Mouse (Mus musculus): ENCODE measurements at regions not wholly inside any gene's neighbourhood (a gene's known extent, or its start where the extent isn't known, plus 50 kb on each side); places are given as distances from the start of the nearest gene placed in this dataset.

GRCm38 (mm10) chr14:99381262-99382017, 82.9 kb downstream of the Klf5 start:
- no peaks in the 10 kb centered on the region for H3K27me3 ChIP-seq (ENCODE audit: control insufficient read depth, insufficient read depth, low read length)
- H3K4me3 ChIP-seq (ENCODE audit: control insufficient read depth, low read depth, low read length) = no peak overlapping the region
- no peaks in the 10 kb centered on the region for H3K36me3 ChIP-seq (ENCODE audit: control insufficient read depth, insufficient read depth, low read length)
- H3K27ac ChIP-seq (ENCODE audit: control insufficient read depth, insufficient read depth, low read depth, low read length) = no peak overlapping the region
- no peaks in the 10 kb centered on the region for H3K4me1 ChIP-seq (ENCODE audit: control insufficient read depth, insufficient read depth, low read length)
- no peak for TF ChIP-seq POLR2A (IDR thresholded peaks at IDR 0.05; ENCODE audit: control insufficient read depth, low read depth, low read length)
- TF ChIP-seq CTCF (IDR thresholded peaks at IDR 0.05; ENCODE audit: control insufficient read depth, insufficient read depth, insufficient replicate concordance, low read depth, low read length) = no peak

GRCm38 (mm10) chr14:99382051-99382450, 83.6 kb downstream of the Klf5 start:
- H3K36me3 ChIP-seq (ENCODE audit: control insufficient read depth, insufficient read depth, low read length) = no peaks in the 10 kb centered on the region

GRCm38 (mm10) chr14:99383170-99383569, 84.7 kb downstream of the Klf5 start:
- peaks cover 4% of the 10 kb centered on the region; the same call in 1 of the 2 replicates for H3K4me1 ChIP-seq (ENCODE audit: control insufficient read depth, insufficient read depth, low read length)
- no peak overlapping the region for H3K27ac ChIP-seq (ENCODE audit: control insufficient read depth, insufficient read depth, low read depth, low read length)
- H3K36me3 ChIP-seq (ENCODE audit: control insufficient read depth, insufficient read depth, low read length) = no peaks in the 10 kb centered on the region
- TF ChIP-seq POLR2A (IDR thresholded peaks at IDR 0.05; ENCODE audit: control insufficient read depth, low read depth, low read length) (no peak), CTCF (IDR thresholded peaks at IDR 0.05; ENCODE audit: control insufficient read depth, insufficient read depth, insufficient replicate concordance, low read depth, low read length) (no peak)
- no peaks in the 10 kb centered on the region for H3K27me3 ChIP-seq (ENCODE audit: control insufficient read depth, insufficient read depth, low read length)
- H3K4me3 ChIP-seq (ENCODE audit: control insufficient read depth, low read depth, low read length) = no peak overlapping the region

More at GRCm38 (mm10) chr14:99382051-99382450, 83.6 kb downstream of the Klf5 start:
- Histone ChIP-seq H3K27me3 (ENCODE audit: control insufficient read depth, insufficient read depth, low read length) (no peaks in the 10 kb centered on the region), H3K27ac (ENCODE audit: control insufficient read depth, insufficient read depth, low read depth, low read length) (no peak overlapping the region), H3K4me1 (ENCODE audit: control insufficient read depth, insufficient read depth, low read length) (no peaks in the 10 kb centered on the region), H3K4me3 (ENCODE audit: control insufficient read depth, low read depth, low read length) (no peak overlapping the region)
- TF ChIP-seq POLR2A (IDR thresholded peaks at IDR 0.05; ENCODE audit: control insufficient read depth, low read depth, low read length) (no peak), CTCF (IDR thresholded peaks at IDR 0.05; ENCODE audit: control insufficient read depth, insufficient read depth, insufficient replicate concordance, low read depth, low read length) (no peak)

- TF ChIP-seq POLR2A (IDR thresholded peaks at IDR 0.05; ENCODE audit: control insufficient read depth, low read depth, low read length) (no peak), CTCF (IDR thresholded peaks at IDR 0.05; ENCODE audit: control insufficient read depth, insufficient read depth, insufficient replicate concordance, low read depth, low read length) (no peak)
- no peak overlapping the region for H3K4me3 ChIP-seq (ENCODE audit: control insufficient read depth, low read depth, low read length)
Observed at GRCm38 (mm10) chr14:99387581-99387980, 89.1 kb downstream of the Klf5 start.

GRCm38 (mm10) chr14:99389306-99389705, 90.8 kb downstream of the Klf5 start:
- Histone ChIP-seq H3K27ac (ENCODE audit: control insufficient read depth, insufficient read depth, low read depth, low read length) (no peak overlapping the region), H3K27me3 (ENCODE audit: control insufficient read depth, insufficient read depth, low read length) (no peaks in the 10 kb centered on the region), H3K4me1 (ENCODE audit: control insufficient read depth, insufficient read depth, low read length) (peaks cover 4% of the 10 kb centered on the region; the same call in 1 of the 2 replicates), H3K36me3 (ENCODE audit: control insufficient read depth, insufficient read depth, low read length) (no peaks in the 10 kb centered on the region), H3K4me3 (ENCODE audit: control insufficient read depth, low read depth, low read length) (no peak overlapping the region)
- TF ChIP-seq POLR2A (IDR thresholded peaks at IDR 0.05; ENCODE audit: control insufficient read depth, low read depth, low read length) = no peak
- TF ChIP-seq CTCF (IDR thresholded peaks at IDR 0.05; ENCODE audit: control insufficient read depth, insufficient read depth, insufficient replicate concordance, low read depth, low read length) = no peak

More at GRCm38 (mm10) chr14:99387581-99387980, 89.1 kb downstream of the Klf5 start:
- Histone ChIP-seq H3K4me1 (ENCODE audit: control insufficient read depth, insufficient read depth, low read length) (peaks cover 4% of the 10 kb centered on the region; the same call in 1 of the 2 replicates), H3K27me3 (ENCODE audit: control insufficient read depth, insufficient read depth, low read length) (no peaks in the 10 kb centered on the region), H3K36me3 (ENCODE audit: control insufficient read depth, insufficient read depth, low read length) (no peaks in the 10 kb centered on the region), H3K27ac (ENCODE audit: control insufficient read depth, insufficient read depth, low read depth, low read length) (no peak overlapping the region)

- Histone ChIP-seq H3K36me3 (ENCODE audit: control insufficient read depth, insufficient read depth, low read length) (no peaks in the 10 kb centered on the region), H3K27ac (ENCODE audit: control insufficient read depth, insufficient read depth, low read depth, low read length) (no peak overlapping the region), H3K4me3 (ENCODE audit: control insufficient read depth, low read depth, low read length) (no peak overlapping the region), H3K27me3 (ENCODE audit: control insufficient read depth, insufficient read depth, low read length) (no peaks in the 10 kb centered on the region), H3K4me1 (ENCODE audit: control insufficient read depth, insufficient read depth, low read length) (peaks cover 4% of the 10 kb centered on the region; the same call in 1 of the 2 replicates)
- TF ChIP-seq CTCF (IDR thresholded peaks at IDR 0.05; ENCODE audit: control insufficient read depth, insufficient read depth, insufficient replicate concordance, low read depth, low read length) = no peak
- no peak for TF ChIP-seq POLR2A (IDR thresholded peaks at IDR 0.05; ENCODE audit: control insufficient read depth, low read depth, low read length)
Observed at GRCm38 (mm10) chr14:99391700-99392099, 93.2 kb downstream of the Klf5 start.

- TF ChIP-seq CTCF (IDR thresholded peaks at IDR 0.05; ENCODE audit: control insufficient read depth, insufficient read depth, insufficient replicate concordance, low read depth, low read length) (no peak), POLR2A (IDR thresholded peaks at IDR 0.05; ENCODE audit: control insufficient read depth, low read depth, low read length) (no peak)
- no peak overlapping the region for H3K4me3 ChIP-seq (ENCODE audit: control insufficient read depth, low read depth, low read length)
- H3K4me1 ChIP-seq (ENCODE audit: control insufficient read depth, insufficient read depth, low read length) = no peaks in the 10 kb centered on the region
- no peak overlapping the region for H3K27ac ChIP-seq (ENCODE audit: control insufficient read depth, insufficient read depth, low read depth, low read length)
- H3K36me3 ChIP-seq (ENCODE audit: control insufficient read depth, insufficient read depth, low read length) = no peaks in the 10 kb centered on the region
- H3K27me3 ChIP-seq (ENCODE audit: control insufficient read depth, insufficient read depth, low read length) = no peaks in the 10 kb centered on the region
Observed at GRCm38 (mm10) chr14:99392813-99393212, 94.3 kb downstream of the Klf5 start.
